In genomic region chr1:191395871-191396433, GRCm38 (mm10) we compare ENCODE assay signal across 8 mouse cellular contexts. TPM values are rescaled to one million over a fixed set of nuclear protein-coding genes. Genes with fewer than 3 reads are reported as not detected.
DNase-seq lines count a peak whose midpoint lies in the region; ATAC-seq lines count a peak whose summit lies in the region.

No protein-coding gene starts in this region.

- H3K36me3 ChIP-seq in liver, embryonic 13.5 days, result no peaks in the 10 kb centered on the region
- H3K36me3 ChIP-seq in neural tube, embryonic 12.5 days, result no peaks in the 10 kb centered on the region

- peak overlapping the region; percentile 96 for H3K27ac ChIP-seq in liver, embryonic 13.5 days
- peak overlapping the region; percentile 72; the same call in 1 of the 2 replicates for H3K27ac ChIP-seq in neural tube, embryonic 12.5 days

- peaks cover 38% of the 10 kb centered on the region for H3K4me1 ChIP-seq in liver, embryonic 13.5 days (replicated peaks)
- 0 out of 2 replicates have a peak, but pooled peaks cover 3% of the 10 kb centered on the region for H3K4me1 ChIP-seq in neural tube, embryonic 12.5 days

- peak overlapping the region; percentile 97 for H3K9ac ChIP-seq in liver, embryonic 13.5 days
- peak overlapping the region; percentile 72 for H3K9ac ChIP-seq in neural tube, embryonic 12.5 days

- H3K27me3 ChIP-seq in liver, embryonic 13.5 days, result no peaks in the 10 kb centered on the region
- no peaks in the 10 kb centered on the region for H3K27me3 ChIP-seq in neural tube, embryonic 12.5 days (replicated peaks)

- H3K4me2 ChIP-seq in liver, embryonic 13.5 days, result peak overlapping the region; percentile 90
- peak overlapping the region; percentile 80 for H3K4me2 ChIP-seq in neural tube, embryonic 12.5 days (replicated peaks)

- DNase-seq in left cerebral cortex, postnatal 25 days (ENCODE audit: low spot score in 2 of 2), result peak; percentile 27 to 52
- DNase-seq in left cerebral cortex, adult 8-10 months (ENCODE audit: low spot score in 2 of 2), result no peak
- DNase-seq in cerebellum, adult 9-10 months, result peak; percentile 43
- DNase-seq in gastrocnemius, postnatal 36 days, result peak; percentile 50 to 62
- DNase-seq in kidney, adult 11 months, result peak; percentile 44
- peak; percentile 52 for DNase-seq in liver, embryonic 13.5 days
- DNase-seq in thymus, postnatal 10 days (ENCODE audit: low spot score in 2 of 2), result peak; percentile 74 to 77

- no peaks in the 10 kb centered on the region for H3K9me3 ChIP-seq in liver, embryonic 13.5 days (replicated peaks)
- H3K9me3 ChIP-seq in neural tube, embryonic 12.5 days, result no peaks in the 10 kb centered on the region

- intact Hi-C loops in left cerebral cortex, postnatal 25 days (cut with DNase I), result loop anchor here (2.0 to 10.0 kb wide), 3 partner anchors 75 to 319 kb away; partner anchors contain the start of gene Lpgat1
- intact Hi-C loops in gastrocnemius, postnatal 36 days (cut with DNase I), result loop anchor here (2.0 kb wide), 1 partner anchor 75 kb away; no protein-coding TSS in a partner anchor

- peak overlapping the region; percentile 96 for H3K4me3 ChIP-seq in liver, embryonic 13.5 days (replicated peaks)
- peak overlapping the region; percentile 76 for H3K4me3 ChIP-seq in neural tube, embryonic 12.5 days

- under 1% methylated on average over 43 of the region's 43 CpGs for WGBS in liver, embryonic 13.5 days (ENCODE audit: insufficient replicate concordance)
- WGBS in neural tube, embryonic 12.5 days, result under 1% methylated on average over 35 of the region's 43 CpGs

- no peak for ATAC-seq in liver, embryonic 13.5 days (ENCODE audit: low read depth)
- no peak for ATAC-seq in neural tube, embryonic 12.5 days (ENCODE audit: low FRiP score, low read depth)

RNA-seq across cellular contexts. Expression of gene Ppp2r5a, which starts 7.1 kb away (rescaled TPM):
- total RNA-seq in left cerebral cortex, postnatal 25 days (2021), result 10 to 100 TPM; 89.1 to 94.5 TPM
- total RNA-seq in left cerebral cortex, adult 8-10 months (2022), result 10 to 100 TPM; 73.1 to 84.9 (median 78.6) TPM
- total RNA-seq in gastrocnemius, postnatal 36 days (2021), result 10 to 100 TPM; 63.7 to 67.8 TPM
- 13.6 and 15.6 TPM in 2 replicates for polyA plus RNA-seq in liver, embryonic 13.5 days (2015; fragmentation: Nextera tagmentation; extraction: Ambion mirVana)
- polyA plus RNA-seq in neural tube, embryonic 12.5 days (2016; fragmentation: Nextera tagmentation; extraction: Ambion mirVana), result 16.2 and 16.5 TPM in 2 replicates

Comparison
In these comparisons a context has a peak if more than half of its experiments do, and no peak if none do; other contexts are left out.
1. DNase-seq: peak in left cerebral cortex, postnatal 25 days (2 of 2), cerebellum, adult 9-10 months (single experiment), gastrocnemius, postnatal 36 days (2 of 2), kidney, adult 11 months (single experiment), liver, embryonic 13.5 days (single experiment) and thymus, postnatal 10 days (2 of 2); none in left cerebral cortex, adult 8-10 months (0 of 2).